Mouse (Mus musculus): ENCODE data around the gene Sema3e. TPM values are rescaled to one million over a fixed set of nuclear protein-coding genes. Genes with fewer than 3 reads are reported as not detected.

Gene Sema3e
- total RNA-seq, 2 experiments from 2014 or later = not detected

GRCm38 (mm10) chr5:14195172-14195819 is 170.2 kb downstream of the Sema3e start:
- ATAC-seq (replicated peaks; ENCODE audit: low FRiP score, poor library complexity, severe bottlenecking) = no peak

GRCm38 (mm10) chr5:14198344-14199040 is 173.4 kb downstream of the Sema3e start:
- no peak for ATAC-seq (replicated peaks; ENCODE audit: low FRiP score, poor library complexity, severe bottlenecking)

- no peak for ATAC-seq (replicated peaks; ENCODE audit: low FRiP score, poor library complexity, severe bottlenecking)
Measured at GRCm38 (mm10) chr5:14206794-14207193, 181.7 kb downstream of the Sema3e start.

GRCm38 (mm10) chr5:14209962-14210361 is 184.9 kb downstream of the Sema3e start:
- ATAC-seq (replicated peaks; ENCODE audit: low FRiP score, poor library complexity, severe bottlenecking) = no peak

- no peak for ATAC-seq (replicated peaks; ENCODE audit: low FRiP score, poor library complexity, severe bottlenecking)
Measured at GRCm38 (mm10) chr5:14216211-14216610, 191.1 kb downstream of the Sema3e start.

GRCm38 (mm10) chr5:14218677-14219076 is 193.6 kb downstream of the Sema3e start:
- no peak for ATAC-seq (replicated peaks; ENCODE audit: low FRiP score, poor library complexity, severe bottlenecking)

- no peak for ATAC-seq (replicated peaks; ENCODE audit: low FRiP score, poor library complexity, severe bottlenecking)
Measured at GRCm38 (mm10) chr5:14224509-14224908, 199.4 kb downstream of the Sema3e start.

- ATAC-seq (replicated peaks; ENCODE audit: low FRiP score, poor library complexity, severe bottlenecking) = no peak
Measured at GRCm38 (mm10) chr5:14231027-14231426, 206.0 kb downstream of the Sema3e start.

GRCm38 (mm10) chr5:14252583-14252982 is 227.5 kb downstream of the Sema3e start:
- ATAC-seq (replicated peaks; ENCODE audit: low FRiP score, poor library complexity, severe bottlenecking) = no peak

- no peak for ATAC-seq (replicated peaks; ENCODE audit: low FRiP score, poor library complexity, severe bottlenecking)
Measured at GRCm38 (mm10) chr5:14253328-14253727, 228.3 kb downstream of the Sema3e start.

GRCm38 (mm10) chr5:14260156-14260555 is 235.1 kb downstream of the Sema3e start:
- no peak for ATAC-seq (replicated peaks; ENCODE audit: low FRiP score, poor library complexity, severe bottlenecking)

- ATAC-seq (replicated peaks; ENCODE audit: low FRiP score, poor library complexity, severe bottlenecking) = no peak
Measured at GRCm38 (mm10) chr5:14267400-14267799, 242.3 kb downstream of the Sema3e start.

Other genes with a start within 250 kb of the Sema3e start
- gene Speer3, start 233.7 kb upstream of the Sema3e start, total RNA-seq (2015; ENCODE audit: low replicate concordance) = not detected in 2 replicates
- not detected in 2 replicates for gene Speer3, start 233.7 kb upstream of the Sema3e start, total RNA-seq (2017; ENCODE audit: low replicate concordance)